Mouse (Mus musculus): ENCODE measurements around the gene Hcrtr1. TPM values are rescaled to one million over a fixed set of nuclear protein-coding genes. Genes with fewer than 3 reads are reported as not detected.

The Hcrtr1 gene
- polyA plus RNA-seq, 1 experiment from 2014 or later = 0.46 TPM

- Histone ChIP-seq H3K36me3 (ENCODE audit: control insufficient read depth, insufficient read depth, low read length) (no peaks in the 10 kb centered on the region), H3K4me3 (ENCODE audit: low read depth, low read length) (no peak overlapping the region), H3K9ac (ENCODE audit: low read depth, low read length) (no peak overlapping the region), H3K27me3 (ENCODE audit: control insufficient read depth, insufficient read depth, low read length) (peaks cover 16% of the 10 kb centered on the region), H3K4me1 (replicated peaks; ENCODE audit: control insufficient read depth, insufficient read depth, low read length) (peaks cover 7% of the 10 kb centered on the region; the same call in 1 of the 2 replicates), H3K27ac (ENCODE audit: low read depth, low read length) (no peak overlapping the region), H3K9me3 (ENCODE audit: control insufficient read depth, low read length) (no peaks in the 10 kb centered on the region), H3K4me2 (replicated peaks; ENCODE audit: low read depth, low read length) (no peak overlapping the region)
- no peak for DNase-seq (ENCODE audit: low spot score)
- 68% methylated on average over 6 of the region's 6 CpGs for WGBS
- ATAC-seq (ENCODE audit: low FRiP score) = no peak
Observed at GRCm38 (mm10) chr4:130164121-130164520, 25.0 kb upstream of the Hcrtr1 start.

- Histone ChIP-seq H3K27me3 (ENCODE audit: control insufficient read depth, insufficient read depth, low read length) (peaks cover 16% of the 10 kb centered on the region), H3K9ac (ENCODE audit: low read depth, low read length) (0 out of 2 replicates have a peak overlapping the region, but pooled peaks have one; percentile 5), H3K9me3 (ENCODE audit: control insufficient read depth, low read length) (no peaks in the 10 kb centered on the region), H3K4me2 (replicated peaks; ENCODE audit: low read depth, low read length) (peak overlapping the region; percentile 2; the same call in 1 of the 2 replicates), H3K36me3 (ENCODE audit: control insufficient read depth, insufficient read depth, low read length) (no peaks in the 10 kb centered on the region), H3K4me3 (ENCODE audit: low read depth, low read length) (no peak overlapping the region), H3K4me1 (replicated peaks; ENCODE audit: control insufficient read depth, insufficient read depth, low read length) (peaks cover 7% of the 10 kb centered on the region; the same call in 1 of the 2 replicates), H3K27ac (ENCODE audit: low read depth, low read length) (no peak overlapping the region)
- ATAC-seq (ENCODE audit: low FRiP score) (no peak), DNase-seq (ENCODE audit: low spot score) (no peak)
- 3% methylated on average over 20 of the region's 20 CpGs for WGBS
Observed at GRCm38 (mm10) chr4:130163391-130163861, 24.3 kb upstream of the Hcrtr1 start.

- DNase-seq (ENCODE audit: low spot score) (no peak), ATAC-seq (ENCODE audit: low FRiP score) (no peak)
- H3K4me3 ChIP-seq (ENCODE audit: low read depth, low read length) = no peak overlapping the region
- no peaks in the 10 kb centered on the region for H3K9me3 ChIP-seq (ENCODE audit: control insufficient read depth, low read length)
- peaks cover 12% of the 10 kb centered on the region for H3K27me3 ChIP-seq (ENCODE audit: control insufficient read depth, insufficient read depth, low read length)
- H3K4me1 ChIP-seq (replicated peaks; ENCODE audit: control insufficient read depth, insufficient read depth, low read length) = peaks cover 5% of the 10 kb centered on the region; the same call in 1 of the 2 replicates
- no peak overlapping the region for H3K9ac ChIP-seq (ENCODE audit: low read depth, low read length)
- WGBS = 29% methylated on average over 4 of the region's 4 CpGs
- no peak overlapping the region for H3K27ac ChIP-seq (ENCODE audit: low read depth, low read length)
- H3K4me2 ChIP-seq (replicated peaks; ENCODE audit: low read depth, low read length) = no peak overlapping the region
- no peaks in the 10 kb centered on the region for H3K36me3 ChIP-seq (ENCODE audit: control insufficient read depth, insufficient read depth, low read length)
Observed at GRCm38 (mm10) chr4:130161349-130161748, 22.2 kb upstream of the Hcrtr1 start.

- H3K9me3 ChIP-seq (ENCODE audit: control insufficient read depth, low read length) = no peaks in the 10 kb centered on the region
- no peaks in the 10 kb centered on the region for H3K4me1 ChIP-seq (replicated peaks; ENCODE audit: control insufficient read depth, insufficient read depth, low read length)
- no peaks in the 10 kb centered on the region for H3K36me3 ChIP-seq (ENCODE audit: control insufficient read depth, insufficient read depth, low read length)
- ATAC-seq (ENCODE audit: low FRiP score) (no peak), DNase-seq (ENCODE audit: low spot score) (no peak)
- no peak overlapping the region for H3K4me3 ChIP-seq (ENCODE audit: low read depth, low read length)
- H3K9ac ChIP-seq (ENCODE audit: low read depth, low read length) = no peak overlapping the region
- no peak overlapping the region for H3K4me2 ChIP-seq (replicated peaks; ENCODE audit: low read depth, low read length)
- H3K27me3 ChIP-seq (ENCODE audit: control insufficient read depth, insufficient read depth, low read length) = no peaks in the 10 kb centered on the region
- 78% methylated on average over 12 of the region's 12 CpGs for WGBS
- H3K27ac ChIP-seq (ENCODE audit: low read depth, low read length) = no peak overlapping the region
Observed at GRCm38 (mm10) chr4:130156812-130157371, 17.7 kb upstream of the Hcrtr1 start.

GRCm38 (mm10) chr4:130154250-130154649 lies 15.1 kb upstream of the Hcrtr1 start:
- no peak overlapping the region for H3K4me2 ChIP-seq (replicated peaks; ENCODE audit: low read depth, low read length)
- ATAC-seq (ENCODE audit: low FRiP score) (no peak), DNase-seq (ENCODE audit: low spot score) (no peak)
- H3K4me1 ChIP-seq (replicated peaks; ENCODE audit: control insufficient read depth, insufficient read depth, low read length) = no peaks in the 10 kb centered on the region
- no peak overlapping the region for H3K4me3 ChIP-seq (ENCODE audit: low read depth, low read length)
- no peaks in the 10 kb centered on the region for H3K36me3 ChIP-seq (ENCODE audit: control insufficient read depth, insufficient read depth, low read length)
- 69% methylated on average over 3 of the region's 3 CpGs for WGBS
- H3K9ac ChIP-seq (ENCODE audit: low read depth, low read length) = no peak overlapping the region
- no peak overlapping the region for H3K27ac ChIP-seq (ENCODE audit: low read depth, low read length)
- no peaks in the 10 kb centered on the region for H3K27me3 ChIP-seq (ENCODE audit: control insufficient read depth, insufficient read depth, low read length)
- no peaks in the 10 kb centered on the region for H3K9me3 ChIP-seq (ENCODE audit: control insufficient read depth, low read length)

GRCm38 (mm10) chr4:130148405-130148804 lies 9.2 kb upstream of the Hcrtr1 start:
- Histone ChIP-seq H3K4me2 (replicated peaks; ENCODE audit: low read depth, low read length) (no peak overlapping the region), H3K36me3 (ENCODE audit: control insufficient read depth, insufficient read depth, low read length) (no peaks in the 10 kb centered on the region), H3K27ac (ENCODE audit: low read depth, low read length) (no peak overlapping the region), H3K4me3 (ENCODE audit: low read depth, low read length) (no peak overlapping the region), H3K9me3 (ENCODE audit: control insufficient read depth, low read length) (no peaks in the 10 kb centered on the region), H3K27me3 (ENCODE audit: control insufficient read depth, insufficient read depth, low read length) (no peaks in the 10 kb centered on the region), H3K9ac (ENCODE audit: low read depth, low read length) (no peak overlapping the region), H3K4me1 (replicated peaks; ENCODE audit: control insufficient read depth, insufficient read depth, low read length) (no peaks in the 10 kb centered on the region)
- no peak for ATAC-seq (ENCODE audit: low FRiP score)
- DNase-seq (ENCODE audit: low spot score) = no peak
- WGBS = 86% methylated on average over 10 of the region's 10 CpGs

- DNase-seq (ENCODE audit: low spot score) (no peak), ATAC-seq (ENCODE audit: low FRiP score) (no peak)
- Histone ChIP-seq H3K4me1 (replicated peaks; ENCODE audit: control insufficient read depth, insufficient read depth, low read length) (peaks cover 4% of the 10 kb centered on the region; the same call in 1 of the 2 replicates), H3K9me3 (ENCODE audit: control insufficient read depth, low read length) (no peaks in the 10 kb centered on the region), H3K4me3 (ENCODE audit: low read depth, low read length) (no peak overlapping the region), H3K36me3 (ENCODE audit: control insufficient read depth, insufficient read depth, low read length) (no peaks in the 10 kb centered on the region), H3K27me3 (ENCODE audit: control insufficient read depth, insufficient read depth, low read length) (peaks cover 31% of the 10 kb centered on the region), H3K9ac (ENCODE audit: low read depth, low read length) (no peak overlapping the region), H3K4me2 (replicated peaks; ENCODE audit: low read depth, low read length) (no peak overlapping the region), H3K27ac (ENCODE audit: low read depth, low read length) (no peak overlapping the region)
- 66% methylated on average over 3 of the region's 3 CpGs for WGBS
Observed at GRCm38 (mm10) chr4:130141786-130142185, 2.6 kb upstream of the Hcrtr1 start.

GRCm38 (mm10) chr4:130140992-130141402 lies 1.8 kb upstream of the Hcrtr1 start:
- 61% methylated on average over 9 of the region's 9 CpGs for WGBS
- peaks cover 31% of the 10 kb centered on the region for H3K27me3 ChIP-seq (ENCODE audit: control insufficient read depth, insufficient read depth, low read length)

More at GRCm38 (mm10) chr4:130140992-130141402, 1.8 kb upstream of the Hcrtr1 start:
- Histone ChIP-seq H3K9ac (ENCODE audit: low read depth, low read length) (no peak overlapping the region), H3K4me3 (ENCODE audit: low read depth, low read length) (no peak overlapping the region), H3K27ac (ENCODE audit: low read depth, low read length) (no peak overlapping the region), H3K36me3 (ENCODE audit: control insufficient read depth, insufficient read depth, low read length) (no peaks in the 10 kb centered on the region), H3K4me2 (replicated peaks; ENCODE audit: low read depth, low read length) (no peak overlapping the region; the same call in 1 of the 2 replicates), H3K4me1 (replicated peaks; ENCODE audit: control insufficient read depth, insufficient read depth, low read length) (peaks cover 4% of the 10 kb centered on the region; the same call in 1 of the 2 replicates), H3K9me3 (ENCODE audit: control insufficient read depth, low read length) (no peaks in the 10 kb centered on the region)
- peak; percentile 37; the same call in 1 of the 2 replicates for ATAC-seq (ENCODE audit: low FRiP score)
- DNase-seq (ENCODE audit: low spot score) = peak; percentile 45
